Mouse (Mus musculus) monocyte, adult 59 days (primary cell): ENCODE results near the gene Aldh1l1. TPM values are rescaled to one million over a fixed set of nuclear protein-coding genes. Genes with fewer than 3 reads are reported as not detected.

Source experiments
- total RNA-seq, 2 experiments: library from RNA; stranded (reverse); gene quantifications; one replicate each; pipeline ENCODE4 v1.2.4; 2023

The Aldh1l1 gene
- 1 to 10 TPM; 1.0 to 2.0 TPM for total RNA-seq

DNA sequence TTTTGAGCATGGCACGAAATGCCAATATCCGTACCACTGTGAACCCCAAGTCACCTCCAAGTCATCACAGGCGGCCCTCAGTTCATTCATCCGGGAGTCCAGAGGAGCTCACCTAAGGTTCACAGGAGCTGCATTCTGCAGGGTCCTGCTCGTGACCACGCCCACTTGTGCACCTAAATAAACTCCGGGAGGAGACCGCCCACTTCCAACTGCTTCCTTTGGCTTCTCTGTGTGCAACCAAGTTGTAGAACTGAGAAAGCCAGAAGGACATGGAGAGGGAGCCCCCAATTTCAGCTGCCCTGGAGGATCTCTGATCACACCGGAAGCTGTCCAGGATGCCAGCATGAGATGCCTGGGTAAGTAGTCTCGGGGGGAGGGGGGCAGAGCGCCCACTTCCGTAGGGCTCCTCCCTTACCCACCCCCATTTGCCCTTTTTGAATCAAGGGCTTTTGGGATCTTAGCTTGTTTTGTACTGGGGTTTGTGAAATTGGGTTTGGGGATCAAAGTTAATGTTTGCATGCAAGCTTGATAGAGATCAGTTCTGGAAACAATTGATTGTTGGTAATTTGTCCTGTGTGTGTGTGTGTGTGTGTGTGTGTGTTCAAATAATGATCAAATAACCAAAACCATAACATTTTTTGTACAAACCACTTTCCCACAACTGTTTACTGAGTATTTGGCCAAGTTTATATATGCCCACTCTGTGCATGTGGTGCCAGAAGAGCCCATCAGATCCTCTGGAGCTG lies at the start of gene Aldh1l1:
Gene Aldh1l1, plus strand, starts transcription at position 252 of the 746 bp plus-strand sequence.

DNA sequence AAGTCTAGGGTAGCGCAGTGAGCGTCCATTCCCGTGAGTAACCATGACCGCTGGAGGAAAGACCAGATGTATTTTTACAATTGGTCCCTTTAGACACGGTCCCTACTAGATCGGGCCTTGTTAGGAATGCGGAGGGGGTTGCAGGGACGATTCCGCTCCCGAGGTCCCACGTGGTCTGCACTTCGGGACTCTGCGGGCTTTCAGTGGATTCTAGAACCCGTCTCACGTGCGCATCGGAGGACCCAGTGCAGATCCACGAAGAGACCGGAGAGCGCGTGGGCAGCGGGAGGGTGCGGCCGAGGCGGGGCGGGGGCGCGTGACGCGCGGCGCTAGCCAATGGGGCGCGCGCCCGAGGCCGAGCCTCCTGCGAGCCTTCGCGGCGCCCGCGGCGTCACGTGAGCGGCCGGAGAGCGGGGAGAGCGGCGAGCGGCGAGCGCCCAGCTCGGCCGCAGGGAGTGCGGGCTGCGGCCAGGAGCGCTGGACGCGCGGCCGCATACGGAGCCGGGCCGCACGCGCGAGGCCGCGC lies 24.0 kb upstream of the Aldh1l1 start, which contains the start of gene Klf15:
Gene Klf15, plus strand, starts transcription at position 396 of the 526 bp plus-strand sequence.

DNA sequence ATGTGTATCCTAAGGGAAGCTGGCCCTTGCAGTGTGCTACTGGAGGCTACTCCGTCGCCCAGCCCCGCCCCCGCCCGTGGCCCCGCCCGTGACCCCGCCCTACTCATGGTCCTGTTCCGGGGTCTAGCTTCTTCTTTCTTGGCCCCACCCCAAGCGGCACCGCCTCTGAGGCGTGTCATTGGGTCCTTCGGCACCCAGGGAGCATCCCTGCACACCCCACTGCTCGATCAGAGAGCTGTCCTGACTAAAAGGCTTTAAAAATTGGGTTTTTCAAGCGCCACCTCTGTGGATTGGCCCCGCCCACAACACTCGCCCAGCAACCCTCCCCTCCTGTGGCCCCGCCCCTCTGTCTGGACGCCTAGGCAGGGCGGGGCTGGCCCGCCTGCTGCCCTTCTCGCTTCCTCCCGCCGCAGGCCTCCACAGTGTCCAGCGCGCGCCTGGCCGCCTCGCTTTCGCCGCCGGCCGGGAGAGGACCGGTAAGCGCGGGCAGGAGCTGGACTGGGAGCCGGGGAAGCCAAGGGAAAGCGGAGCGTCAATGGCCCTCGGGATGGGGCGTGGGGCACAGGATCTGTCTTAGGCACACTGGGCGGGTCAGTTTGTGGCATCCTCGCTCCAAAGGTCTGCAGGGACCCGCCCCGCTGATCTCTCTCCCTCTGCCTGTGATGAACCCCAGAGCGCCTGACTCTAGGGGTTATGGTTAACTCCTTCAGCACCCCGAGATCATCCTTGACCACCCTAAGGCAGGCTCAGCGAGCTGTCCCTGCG lies 118.5 kb downstream of the Aldh1l1 start, which contains the start of gene Slc41a3:
Gene Slc41a3, plus strand, starts transcription at position 193 of the 765 bp plus-strand sequence.

Other genes with a start within 250 kb of the Aldh1l1 start
- not detected for gene Vmn1r54, start 240.1 kb upstream of the Aldh1l1 start, total RNA-seq
- gene BC048671, start 185.2 kb upstream of the Aldh1l1 start, total RNA-seq: not detected
- gene Chst13, start 161.2 kb upstream of the Aldh1l1 start, total RNA-seq: 1 to 10 TPM; 2.8 to 3.8 TPM
- not detected for gene Uroc1, start 153.1 kb upstream of the Aldh1l1 start, total RNA-seq
- gene Zxdc, start 116.9 kb upstream of the Aldh1l1 start, total RNA-seq: 10 to 100 TPM; 18.9 to 24.6 TPM
- gene Cfap100, start 57.6 kb upstream of the Aldh1l1 start, total RNA-seq: not detected
- 1 to 10 TPM; 3.3 to 3.5 TPM for gene Klf15, start 23.9 kb upstream of the Aldh1l1 start, total RNA-seq
- 10 to 100 TPM; 21.4 to 24.1 TPM for gene Slc41a3, start 118.3 kb downstream of the Aldh1l1 start, total RNA-seq